Mouse (Mus musculus) lung, adult 2 months (tissue): ENCODE results near the gene Gm49355. TPM values are rescaled to one million over a fixed set of nuclear protein-coding genes. Genes with fewer than 3 reads are reported as not detected.

Experiments used
- DNase-seq: peaks from one replicate; pipeline ENCODE4 v3.0.0; 2022
- H3K4me1 ChIP-seq: fragments of 200-500 bp; 2 replicates; pipeline ENCODE4 v1.6.1; 2011; ENCODE audit warnings: low read length; ENCODE audit not compliant: control insufficient read depth, insufficient read depth
- H3K4me3 ChIP-seq: fragments of 200-500 bp; replicated peaks from 2 replicates; pipeline ENCODE3; 2011; ENCODE audit warnings: low read depth, mild to moderate bottlenecking, control low read depth, low read length; ENCODE audit errors: extremely low read depth
- CTCF ChIP-seq: fragments of 200-500 bp; IDR thresholded peaks from 2 replicates; pipeline ENCODE4 v1.5.1; 2011; ENCODE audit warnings: mild to moderate bottlenecking, low read length, control low read depth; ENCODE audit not compliant: insufficient read depth
- POLR2A ChIP-seq: fragments of 200-500 bp; IDR thresholded peaks from 2 replicates; pipeline ENCODE4 v1.6.1; 2011; ENCODE audit warnings: low read depth, mild to moderate bottlenecking, control low read depth, low read length, borderline replicate concordance; ENCODE audit errors: extremely low read depth
- WGBS: fragments of 180-500 bp; shearing (Covaris S2); methylation state at CpG from one replicate; pipeline ENCODE4 v1.1.7; 2018; 5-methylcytosine and 5-hydroxymethylcytosine counted together
- polyA plus RNA-seq: library from polyadenylated mRNA; depleted of rRNA; stranded (reverse); fragments of >200 nt; gene quantifications from 2 replicates; pipeline ENCODE4 v1.2.3, GENCODE M21; 2012

The Gm49355 gene
- polyA plus RNA-seq, 1 experiment = 0.19 TPM

DNA sequence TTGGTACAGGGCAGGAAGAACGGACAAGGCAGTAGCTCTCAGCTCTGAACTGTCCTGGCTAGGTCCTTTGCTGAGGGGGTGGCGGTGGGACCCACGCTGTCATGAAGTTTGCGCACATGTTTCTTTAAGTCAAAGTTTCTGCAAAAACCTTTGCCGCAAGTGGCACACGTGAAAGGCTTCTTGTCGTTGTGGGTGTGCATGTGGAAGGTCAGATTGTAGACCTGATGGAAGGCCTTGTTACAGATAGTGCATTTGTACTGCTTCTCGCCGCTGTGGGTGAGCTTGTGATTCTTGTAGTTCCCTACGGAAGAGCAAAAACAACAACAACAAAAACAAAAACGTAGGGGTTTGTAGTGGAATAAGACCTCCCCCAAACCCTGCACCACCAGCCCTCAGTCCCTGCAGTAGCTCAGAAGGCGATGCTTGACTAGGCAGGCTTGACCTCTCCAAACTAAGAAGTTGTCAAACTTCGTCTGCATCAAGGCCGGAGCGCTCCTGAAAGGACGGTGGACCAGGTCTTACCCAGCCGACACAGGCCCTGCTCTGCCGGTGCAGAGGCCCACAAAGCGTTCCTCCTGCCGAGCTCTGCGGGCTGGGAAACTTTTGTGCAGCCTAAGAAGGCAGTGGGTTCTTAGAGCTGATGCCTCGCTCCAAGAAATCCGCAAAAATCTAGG lies 58.8 kb downstream of the Gm49355 start:
- DNase-seq = no peak
- H3K4me1 ChIP-seq = no peaks in the 10 kb centered on the region
- H3K4me3 ChIP-seq = no peak overlapping the region
- WGBS = 7% methylated on average over 23 of the region's 23 CpGs
- TF ChIP-seq CTCF (no peak), POLR2A (no peak)

DNA sequence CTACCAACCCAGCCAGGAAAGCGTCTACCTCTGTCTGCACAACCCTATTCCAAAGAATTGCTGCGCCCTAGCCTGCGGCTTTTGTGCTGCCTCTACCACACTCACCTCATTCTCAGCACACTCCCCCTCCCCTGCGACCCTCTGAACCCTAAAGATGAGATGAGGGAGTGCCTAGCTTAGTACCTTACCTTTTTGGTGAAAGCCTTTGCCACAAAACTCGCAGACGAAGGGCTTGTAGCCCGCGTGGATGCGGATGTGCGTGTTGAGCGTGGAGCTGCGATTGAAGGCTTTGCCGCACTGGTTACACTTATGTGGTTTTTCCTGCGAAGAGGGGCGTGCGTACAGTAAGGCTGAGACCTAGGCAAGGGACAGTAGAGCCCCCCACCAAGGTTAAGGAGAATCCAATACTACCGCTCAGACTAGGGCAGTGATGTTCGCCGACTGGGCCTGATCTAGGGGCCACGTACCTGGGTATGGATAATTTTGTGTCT lies 59.7 kb downstream of the Gm49355 start:
- TF ChIP-seq POLR2A (no peak), CTCF (no peak)
- Histone ChIP-seq H3K4me1 (no peaks in the 10 kb centered on the region), H3K4me3 (no peak overlapping the region)
- DNase-seq = no peak
- WGBS = 5% methylated on average over 20 of the region's 20 CpGs

DNA sequence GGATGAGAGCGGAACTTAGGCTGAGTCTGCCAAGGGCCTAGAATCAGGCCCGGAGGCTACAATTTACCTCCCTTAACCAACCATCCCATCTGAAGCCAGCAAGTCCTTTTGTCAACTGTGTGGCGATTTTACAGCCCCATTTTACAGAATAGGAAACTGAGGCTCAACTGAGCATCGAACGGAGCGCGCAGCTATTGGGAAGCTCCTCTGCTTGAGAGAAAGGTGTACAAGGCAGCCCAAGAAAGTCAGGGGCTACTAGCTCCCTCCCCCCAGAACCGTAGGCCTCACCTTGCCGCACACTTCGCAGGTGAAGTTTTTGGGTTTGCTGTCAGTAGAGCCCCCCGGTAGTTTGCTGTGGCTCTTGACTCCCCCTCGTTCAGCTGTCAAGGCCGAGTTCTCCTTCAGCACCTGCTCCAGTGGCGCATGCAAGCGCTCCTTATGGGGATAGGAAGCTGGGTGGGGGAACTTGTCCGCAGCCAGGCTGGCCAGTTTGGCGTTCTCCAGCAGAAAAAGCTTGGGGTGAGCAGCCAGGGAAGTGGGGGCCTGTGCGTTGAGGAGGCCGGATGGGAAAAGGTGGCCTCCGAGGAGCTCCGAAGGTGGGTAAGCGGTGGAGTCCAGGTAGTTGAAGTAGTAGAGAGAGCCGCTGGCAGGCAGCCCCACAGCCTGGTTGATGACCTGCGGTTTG lies 60.4 kb downstream of the Gm49355 start:
- no peak for TF ChIP-seq CTCF
- no peak for TF ChIP-seq POLR2A
- WGBS = 5% methylated on average over 24 of the region's 24 CpGs
- Histone ChIP-seq H3K4me3 (no peak overlapping the region), H3K4me1 (no peaks in the 10 kb centered on the region)
- DNase-seq = no peak

DNA sequence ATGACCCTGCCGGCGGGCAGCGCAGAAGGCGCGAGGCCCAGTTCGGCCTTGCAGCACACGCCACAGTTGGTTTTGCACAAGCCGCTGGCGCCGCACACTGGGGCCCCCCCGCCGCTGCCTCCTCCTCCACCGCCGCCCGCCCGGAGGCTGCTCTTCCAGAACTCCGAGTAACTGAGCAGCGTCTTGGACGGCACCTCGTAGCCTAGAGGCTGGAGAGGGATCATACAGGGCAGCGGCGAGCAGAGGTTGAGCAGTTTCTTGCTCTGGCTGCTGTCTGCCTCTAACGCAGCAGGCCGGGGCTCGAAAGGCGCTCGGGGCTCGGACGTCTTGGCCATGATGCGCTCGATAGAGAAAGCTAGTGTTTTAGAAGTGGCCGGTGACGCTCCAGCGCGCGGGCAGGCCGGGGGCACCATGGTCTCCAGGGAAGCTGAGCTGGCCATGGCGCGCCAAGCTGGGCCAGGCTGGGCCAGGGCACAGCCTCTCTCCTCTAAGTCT lies 61.0 kb downstream of the Gm49355 start:
- TF ChIP-seq POLR2A (no peak), CTCF (no peak)
- Histone ChIP-seq H3K4me1 (no peaks in the 10 kb centered on the region), H3K4me3 (no peak overlapping the region)
- no peak for DNase-seq
- WGBS = 2% methylated on average over 39 of the region's 39 CpGs

DNA sequence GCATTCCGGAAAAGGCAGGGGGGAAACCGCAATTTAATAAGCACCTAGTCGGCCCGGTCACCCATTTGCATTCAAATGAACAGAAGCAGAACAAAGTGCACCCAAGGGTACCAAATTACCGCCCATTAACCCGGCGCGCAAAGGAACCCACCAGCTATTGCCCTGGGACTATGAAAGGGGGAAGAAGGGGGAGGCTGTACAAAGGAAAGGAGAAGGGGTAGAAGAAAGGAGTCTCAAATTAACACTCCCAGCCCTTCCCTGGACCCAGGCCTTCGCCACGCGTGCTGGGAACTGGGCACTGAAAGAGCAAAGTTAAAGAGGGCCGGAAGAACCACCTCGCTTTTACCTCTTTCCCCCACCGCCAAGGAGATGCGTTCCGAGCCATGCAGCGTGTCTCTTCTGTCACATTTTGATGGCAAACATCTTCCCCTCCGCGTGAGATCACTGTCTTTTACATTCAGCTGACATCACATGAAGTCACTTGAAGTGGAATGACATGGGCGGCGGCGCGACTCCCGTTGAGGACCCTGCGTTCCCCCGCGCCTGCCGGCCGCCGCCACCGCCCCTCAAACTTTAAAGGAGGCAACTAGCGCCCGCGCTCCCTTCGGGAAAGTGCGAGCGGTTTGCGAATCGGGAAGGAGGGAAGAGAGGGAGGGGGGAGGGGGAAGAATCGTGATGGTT lies 61.6 kb downstream of the Gm49355 start:
- TF ChIP-seq POLR2A (no peak), CTCF (no peak)

DNA sequence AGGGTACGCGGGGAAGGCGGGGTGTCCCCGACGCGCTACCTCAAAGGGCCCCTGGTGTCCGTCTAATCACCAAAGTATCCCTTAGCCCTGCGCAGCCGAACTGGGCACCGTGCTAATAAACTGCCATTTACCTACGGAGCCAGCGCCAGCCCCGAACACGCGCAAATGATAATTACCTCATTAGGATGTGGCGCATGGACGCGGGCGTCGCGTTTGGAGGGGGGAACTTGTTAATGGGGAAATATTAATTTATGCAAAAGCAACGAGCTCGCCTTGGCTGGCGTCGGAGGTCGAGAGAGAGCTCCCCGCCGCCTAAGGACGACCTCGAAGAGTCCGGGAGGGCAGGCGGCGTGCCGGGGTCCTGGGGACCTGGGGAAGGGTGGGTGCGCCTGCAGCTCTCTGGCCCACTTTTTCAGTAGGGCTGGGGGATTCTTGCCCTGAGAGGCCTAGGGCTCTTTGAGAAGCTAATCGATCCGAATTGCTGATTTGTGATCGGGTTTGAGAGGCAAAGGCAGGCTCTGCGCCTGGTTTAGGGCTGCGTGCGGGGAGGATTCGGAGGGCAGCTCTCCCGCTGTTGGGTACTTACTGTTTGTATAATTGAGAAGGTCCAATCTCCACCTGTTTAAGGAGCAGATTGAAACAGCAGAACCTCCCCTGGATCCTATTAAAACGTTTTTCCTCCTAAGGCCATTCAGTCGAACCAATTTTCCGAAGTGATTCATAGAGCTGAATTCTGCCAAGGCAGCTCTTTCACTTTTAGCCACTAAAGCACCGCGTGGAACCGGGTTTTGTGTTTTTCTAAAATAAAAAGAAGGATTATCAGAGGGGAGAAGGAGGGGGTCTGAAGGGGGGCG lies 62.5 kb downstream of the Gm49355 start:
- 2% methylated on average over 50 of the region's 50 CpGs for WGBS
- no peak for DNase-seq
- TF ChIP-seq CTCF (no peak), POLR2A (no peak)
- no peak overlapping the region for H3K4me3 ChIP-seq
- H3K4me1 ChIP-seq = no peaks in the 10 kb centered on the region

More for the DNA sequence above, 61.6 kb downstream of the Gm49355 start:
- H3K4me3 ChIP-seq = no peak overlapping the region
- no peak for DNase-seq
- no peaks in the 10 kb centered on the region for H3K4me1 ChIP-seq
- whole genome bisulfite sequencing = 1% methylated on average over 40 of the region's 40 CpGs

DNA sequence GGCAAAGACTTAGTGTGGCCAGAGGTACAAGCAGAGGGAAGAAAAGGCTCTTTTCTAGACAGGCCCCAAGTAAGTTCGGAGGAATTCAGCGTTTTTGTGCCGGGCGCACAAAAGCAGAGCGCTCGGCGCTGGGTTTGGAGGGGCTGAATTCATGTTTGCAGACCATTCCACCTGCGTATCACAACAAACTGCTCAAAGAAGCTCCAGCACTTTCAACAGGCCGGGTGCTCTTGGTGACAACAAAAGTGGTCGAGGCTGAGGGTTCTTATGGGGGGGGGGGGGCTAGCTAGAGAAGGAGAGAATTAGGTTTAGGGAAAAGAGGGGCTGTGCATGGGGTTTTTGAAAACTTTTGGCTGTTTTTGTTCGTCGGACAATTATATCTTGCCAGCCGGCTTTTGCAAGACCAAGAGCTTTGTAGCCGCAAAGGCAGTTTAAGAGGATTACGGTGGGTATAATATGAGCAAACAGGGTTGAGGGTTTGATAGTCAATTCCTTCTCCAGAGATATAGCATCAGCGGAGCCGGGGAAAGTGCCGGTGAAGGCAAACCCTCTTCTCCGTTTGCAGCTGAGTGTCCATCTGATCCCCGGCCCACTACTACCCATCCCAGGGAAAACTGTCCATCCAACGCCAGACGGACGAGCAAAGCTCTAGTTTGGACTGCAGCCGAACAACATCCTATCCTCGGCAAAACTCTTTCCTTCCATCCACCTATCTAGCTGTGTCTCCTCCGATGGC lies 63.3 kb downstream of the Gm49355 start:
- TF ChIP-seq CTCF (no peak), POLR2A (no peak)
- no peak for DNase-seq
- WGBS = 3% methylated on average over 26 of the region's 26 CpGs
- Histone ChIP-seq H3K4me3 (no peak overlapping the region), H3K4me1 (no peaks in the 10 kb centered on the region)

DNA sequence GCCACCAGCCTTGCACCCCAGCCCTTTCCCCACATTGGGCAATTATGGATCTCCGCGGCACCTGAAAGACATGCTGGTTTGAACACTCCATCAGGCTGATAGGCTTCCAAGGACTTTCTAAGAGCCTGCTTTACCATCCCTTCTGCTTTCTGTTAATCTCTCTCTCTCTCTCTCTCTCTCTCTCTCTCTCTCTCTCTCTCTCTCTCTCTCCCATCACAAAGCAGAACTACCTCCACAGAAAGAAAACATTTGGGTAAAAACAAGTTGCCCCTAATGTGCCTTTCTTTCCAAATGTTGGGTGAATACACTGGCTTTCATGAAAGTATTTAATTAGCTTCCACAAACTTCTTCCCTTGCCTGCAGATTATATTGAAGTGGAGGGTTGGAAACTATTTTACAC lies 64.3 kb downstream of the Gm49355 start, which contains the start of gene Fezf2:
Gene Fezf2 (minus strand): TSS at position 101 of the 400 bp plus-strand sequence.
- WGBS = 8% methylated on average over 2 of the region's 2 CpGs
- DNase-seq = no peak
- TF ChIP-seq CTCF (no peak), POLR2A (no peak)
- Histone ChIP-seq H3K4me1 (no peaks in the 10 kb centered on the region), H3K4me3 (no peak within 1 kb of the TSS)
